Mouse (Mus musculus) neural tube, embryonic 11.5 days (tissue): ENCODE measurements at regions not wholly inside any gene's neighbourhood (a gene's known extent, or its start where the extent isn't known, plus 50 kb on each side); places are given as distances from the start of the nearest gene placed in this dataset.

Experiments
- ATAC-seq: fragments of 200-750 bp; cut with Nextera tagmentation; 2 replicates; pipeline ENCODE4 v1.8.0; 2017; ENCODE audit warnings: moderate number of reproducible peaks, mild to moderate bottlenecking, moderate TSS enrichment, moderate library complexity; ENCODE audit not compliant: insufficient read depth, low FRiP score, low TSS enrichment
- DNase-seq: peaks from one replicate; pipeline ENCODE4 v3.0.0-alpha.2; 2015; ENCODE audit warnings: low spot score
- H3K27ac ChIP-seq: fragments of 300-500 bp; sonication (generic); 2 replicates; pipeline ENCODE4 v1.5.1; 2014; ENCODE audit warnings: low read depth, mild to moderate bottlenecking, low read length
- H3K27me3 ChIP-seq: fragments of 300-500 bp; sonication (generic); 2 replicates; pipeline ENCODE4 v1.6.1; 2014; ENCODE audit warnings: mild to moderate bottlenecking, low read length, mixed read lengths; ENCODE audit not compliant: control insufficient read depth, insufficient read depth
- H3K36me3 ChIP-seq: fragments of 300-500 bp; sonication (generic); 2 replicates; pipeline ENCODE4 v1.6.1; 2014; ENCODE audit warnings: mild to moderate bottlenecking, low read length, moderate library complexity, mixed read lengths; ENCODE audit not compliant: control insufficient read depth, insufficient read depth
- H3K4me1 ChIP-seq: fragments of 300-500 bp; sonication (generic); 2 replicates; pipeline ENCODE4 v1.6.1; 2014; ENCODE audit warnings: low read length, mixed read lengths; ENCODE audit not compliant: control insufficient read depth, insufficient read depth
- H3K4me2 ChIP-seq: fragments of 300-500 bp; sonication (generic); 2 replicates; pipeline ENCODE4 v1.6.1; 2014; ENCODE audit warnings: low read depth, mild to moderate bottlenecking, moderate library complexity
- H3K4me3 ChIP-seq: fragments of 300-500 bp; sonication (generic); 2 replicates; pipeline ENCODE4 v1.5.1; 2014; ENCODE audit warnings: low read depth, low read length
- H3K9ac ChIP-seq: fragments of 300-500 bp; sonication (generic); 2 replicates; pipeline ENCODE4 v1.6.1; 2014; ENCODE audit warnings: mild to moderate bottlenecking, low read length
- H3K9me3 ChIP-seq: fragments of 300-500 bp; sonication (generic); 2 replicates; pipeline ENCODE4 v1.6.1; 2016; ENCODE audit warnings: low read length; ENCODE audit not compliant: control insufficient read depth
- WGBS: fragments of 180-500 bp; shearing (Covaris S2); extraction: QIAGEN DNeasy Blood & Tissue Kit; methylation state at CpG from one replicate; pipeline ENCODE4 v1.1.7; 2014; 5-methylcytosine and 5-hydroxymethylcytosine counted together

DNA sequence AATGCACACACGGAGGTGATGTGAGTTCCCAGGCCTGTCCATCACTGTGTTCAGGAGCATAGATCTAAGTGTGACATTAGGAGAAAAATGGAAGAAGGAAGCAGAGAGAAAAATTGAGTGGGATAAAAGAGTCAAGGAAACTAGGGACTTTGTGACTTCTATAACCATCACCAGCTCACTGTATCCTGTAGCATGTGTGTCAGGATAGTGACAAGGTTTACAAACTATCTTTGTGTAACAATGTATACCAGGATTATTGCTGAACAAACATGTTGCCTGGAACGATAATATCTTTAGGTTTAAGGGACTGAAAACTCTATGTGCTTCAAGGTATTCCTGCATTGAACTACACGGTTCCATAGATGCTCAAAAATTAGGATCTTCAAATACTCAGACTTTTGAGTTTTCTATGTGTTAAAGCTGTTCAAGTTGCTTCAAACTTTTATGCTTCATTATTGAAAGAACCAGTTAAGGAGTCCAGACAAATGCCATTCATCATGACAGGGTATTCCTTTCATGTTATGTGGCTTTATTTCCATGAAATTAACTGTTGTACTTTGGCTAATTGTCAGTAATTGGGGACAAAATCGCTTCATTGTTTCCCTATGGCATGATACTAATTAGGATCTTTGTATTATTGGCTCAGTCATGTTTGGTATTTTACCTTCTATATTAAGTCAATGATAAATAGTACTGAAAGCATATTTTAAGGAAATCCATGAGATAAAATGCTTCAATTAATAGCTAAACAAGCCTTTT is 200.5 kb downstream of the Gm11146 start:
- ATAC-seq (no peak), DNase-seq (no peak)
- H3K27me3 ChIP-seq: no peaks in the 10 kb centered on the region
- no peaks in the 10 kb centered on the region for H3K36me3 ChIP-seq
- peak overlapping the region; percentile 67 for H3K9ac ChIP-seq
- H3K4me1 ChIP-seq: peaks cover 51% of the 10 kb centered on the region
- WGBS: 40% methylated on average over 4 of the region's 4 CpGs
- H3K9me3 ChIP-seq: no peaks in the 10 kb centered on the region
- H3K4me3 ChIP-seq: no peak overlapping the region
- H3K4me2 ChIP-seq: peak overlapping the region; percentile 60
- peak overlapping the region; percentile 98 for H3K27ac ChIP-seq

DNA sequence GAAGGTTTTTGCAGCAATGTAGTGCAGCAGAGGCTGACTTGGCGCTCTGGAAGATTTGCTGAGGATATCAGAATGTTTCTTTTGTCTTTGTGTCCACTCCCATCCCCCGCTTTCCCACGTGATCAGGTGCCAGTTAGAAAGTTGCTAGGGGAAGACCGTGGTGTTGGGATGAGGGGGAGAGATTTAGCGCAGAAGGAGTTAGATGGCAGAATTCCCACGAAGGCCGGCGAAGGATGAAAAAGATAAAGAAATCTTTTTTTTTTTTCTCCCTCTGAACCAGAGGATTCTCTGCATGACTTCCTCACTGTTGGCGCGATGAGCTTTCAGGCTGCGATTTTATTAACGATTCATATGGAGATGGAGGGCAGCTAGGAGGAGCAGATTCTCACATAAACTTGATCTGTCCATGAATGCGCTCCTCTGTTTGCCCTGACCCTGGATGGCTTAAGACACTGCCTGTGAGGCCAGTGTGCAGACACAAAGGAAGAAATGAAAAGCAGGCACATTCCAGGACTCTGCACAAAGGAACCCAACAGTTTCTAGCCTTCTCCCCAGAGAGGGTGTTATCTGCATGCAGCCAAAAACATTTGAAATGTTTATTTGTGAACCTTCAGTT is 201.5 kb downstream of the Gm11146 start:
- Histone ChIP-seq H3K4me3 (peak overlapping the region; percentile 29), H3K9ac (peak overlapping the region; percentile 67), H3K27ac (peak overlapping the region; percentile 98), H3K27me3 (no peaks in the 10 kb centered on the region), H3K36me3 (no peaks in the 10 kb centered on the region), H3K4me2 (peak overlapping the region; percentile 60), H3K9me3 (no peaks in the 10 kb centered on the region), H3K4me1 (peaks cover 49% of the 10 kb centered on the region)
- under 1% methylated on average over 13 of the region's 13 CpGs for whole genome bisulfite sequencing
- DNase-seq: peak; percentile 88
- peak; percentile 91 for ATAC-seq

DNA sequence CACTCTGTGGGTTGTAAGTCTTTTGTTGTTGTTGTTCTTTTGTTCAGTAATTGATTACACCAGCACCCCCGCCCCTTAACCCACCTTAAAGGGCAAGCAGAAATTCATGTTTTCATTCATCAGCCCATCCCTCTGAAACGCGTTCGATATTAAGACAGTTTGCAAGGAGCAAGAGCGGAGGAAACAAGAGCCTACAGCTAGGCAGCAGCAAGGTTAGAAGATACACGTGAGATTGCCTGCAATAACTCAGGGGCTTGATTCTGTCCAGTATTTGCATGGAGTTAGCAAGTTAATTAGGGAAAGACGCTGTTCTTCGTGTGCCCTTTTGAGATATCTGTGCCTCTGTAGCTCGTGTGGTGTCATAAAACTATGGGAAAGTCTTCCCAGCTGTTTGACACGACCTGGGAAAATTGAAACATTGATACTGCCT is 202.0 kb downstream of the Gm11146 start:
- WGBS: 5% methylated on average over 10 of the region's 10 CpGs
- Histone ChIP-seq H3K27ac (peak overlapping the region; percentile 98), H3K9ac (peak overlapping the region; percentile 67), H3K4me3 (peak overlapping the region; percentile 29), H3K36me3 (no peaks in the 10 kb centered on the region), H3K4me2 (peak overlapping the region; percentile 60), H3K4me1 (peaks cover 46% of the 10 kb centered on the region), H3K27me3 (no peaks in the 10 kb centered on the region), H3K9me3 (no peaks in the 10 kb centered on the region)
- DNase-seq (no peak), ATAC-seq (peak; percentile 43)

DNA sequence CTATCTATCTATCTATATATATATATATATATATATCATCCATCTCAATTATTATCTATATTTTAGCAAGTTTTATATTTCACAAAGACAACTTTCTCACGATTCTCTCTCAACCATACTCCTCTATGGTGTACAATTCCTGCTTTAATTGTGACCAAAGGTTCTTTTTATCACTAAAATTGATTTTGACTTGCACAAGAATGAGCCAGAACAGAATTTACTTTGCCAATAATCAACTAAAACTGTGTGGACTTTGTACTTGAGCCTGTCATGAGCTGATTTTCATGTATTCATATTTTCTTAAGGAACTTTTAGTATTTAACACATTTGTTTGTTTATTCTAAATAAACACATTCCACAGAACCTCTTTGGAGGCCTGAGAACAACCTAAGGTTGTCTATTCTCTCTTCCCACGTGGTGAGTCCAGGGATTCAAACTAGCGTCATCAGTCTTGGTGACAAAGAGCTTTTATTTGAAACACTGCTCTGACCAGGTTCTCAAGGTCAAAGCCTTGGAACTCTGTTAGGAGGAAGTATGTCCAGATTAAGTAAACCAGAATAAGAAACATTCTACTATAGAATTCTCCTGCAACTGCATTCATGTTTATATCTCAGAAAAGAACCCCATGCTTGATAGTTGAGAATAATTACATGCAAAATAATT is 207.7 kb downstream of the Gm11146 start:
- H3K9ac ChIP-seq: no peak overlapping the region
- H3K4me2 ChIP-seq: no peak overlapping the region
- H3K27me3 ChIP-seq: no peaks in the 10 kb centered on the region
- H3K36me3 ChIP-seq: no peaks in the 10 kb centered on the region
- H3K27ac ChIP-seq: no peak overlapping the region
- WGBS: 45% methylated on average over 3 of the region's 3 CpGs
- H3K4me1 ChIP-seq: peaks cover 8% of the 10 kb centered on the region; the same call in 1 of the 2 replicates
- DNase-seq: no peak
- no peak overlapping the region for H3K4me3 ChIP-seq
- no peak for ATAC-seq
- no peaks in the 10 kb centered on the region for H3K9me3 ChIP-seq

DNA sequence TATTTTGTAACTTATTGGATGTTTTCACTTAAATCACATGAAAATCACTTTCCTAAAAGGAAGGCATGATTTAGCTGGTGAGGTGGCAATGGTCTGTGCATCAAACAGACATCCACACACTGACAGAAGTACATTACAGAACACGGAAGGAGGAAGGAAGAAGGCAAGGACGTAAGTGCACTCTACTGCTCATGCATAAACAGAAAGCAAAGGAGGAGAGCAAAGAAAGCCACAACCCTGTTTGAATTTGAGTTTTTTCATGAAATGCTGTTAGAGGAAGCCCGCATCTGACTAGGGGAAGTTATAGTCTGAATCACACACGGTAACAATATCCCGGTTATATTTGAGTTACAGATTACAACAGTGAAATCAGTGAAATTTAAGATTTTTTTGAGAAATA is 208.4 kb downstream of the Gm11146 start:
- DNase-seq (no peak), ATAC-seq (no peak)
- H3K27me3 ChIP-seq: no peaks in the 10 kb centered on the region
- WGBS: 86% methylated on average over 5 of the region's 5 CpGs
- no peak overlapping the region for H3K4me3 ChIP-seq
- H3K9ac ChIP-seq: no peak overlapping the region
- H3K4me1 ChIP-seq: peaks cover 7% of the 10 kb centered on the region; the same call in 1 of the 2 replicates
- no peak overlapping the region for H3K27ac ChIP-seq
- no peaks in the 10 kb centered on the region for H3K9me3 ChIP-seq
- H3K36me3 ChIP-seq: no peaks in the 10 kb centered on the region
- H3K4me2 ChIP-seq: no peak overlapping the region

DNA sequence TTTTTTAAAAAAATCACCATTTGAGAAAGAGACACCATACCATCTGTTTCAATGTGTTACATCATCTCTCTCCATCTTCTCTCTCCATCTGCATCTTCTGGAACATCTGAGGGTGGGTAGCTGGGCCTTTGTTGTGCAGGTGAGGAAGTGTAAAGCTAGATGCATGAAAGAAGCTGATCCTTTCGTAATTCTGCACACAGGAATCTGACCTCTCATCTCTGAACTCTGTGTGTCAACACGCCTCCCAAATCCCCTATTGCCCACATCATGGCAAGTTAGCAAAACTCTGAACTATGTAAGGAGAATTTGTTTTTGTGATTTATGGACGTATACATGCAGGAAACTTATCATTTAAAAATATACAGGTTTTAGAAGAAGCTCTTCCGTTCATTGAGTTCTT is 209.7 kb downstream of the Gm11146 start:
- Histone ChIP-seq H3K4me1 (0 out of 2 replicates have a peak, but pooled peaks cover 6% of the 10 kb centered on the region), H3K27me3 (no peaks in the 10 kb centered on the region), H3K9ac (no peak overlapping the region), H3K36me3 (no peaks in the 10 kb centered on the region), H3K4me3 (no peak overlapping the region), H3K9me3 (no peaks in the 10 kb centered on the region), H3K4me2 (no peak overlapping the region), H3K27ac (no peak overlapping the region)
- DNase-seq (no peak), ATAC-seq (no peak)
- WGBS: 81% methylated on average over 4 of the region's 4 CpGs

DNA sequence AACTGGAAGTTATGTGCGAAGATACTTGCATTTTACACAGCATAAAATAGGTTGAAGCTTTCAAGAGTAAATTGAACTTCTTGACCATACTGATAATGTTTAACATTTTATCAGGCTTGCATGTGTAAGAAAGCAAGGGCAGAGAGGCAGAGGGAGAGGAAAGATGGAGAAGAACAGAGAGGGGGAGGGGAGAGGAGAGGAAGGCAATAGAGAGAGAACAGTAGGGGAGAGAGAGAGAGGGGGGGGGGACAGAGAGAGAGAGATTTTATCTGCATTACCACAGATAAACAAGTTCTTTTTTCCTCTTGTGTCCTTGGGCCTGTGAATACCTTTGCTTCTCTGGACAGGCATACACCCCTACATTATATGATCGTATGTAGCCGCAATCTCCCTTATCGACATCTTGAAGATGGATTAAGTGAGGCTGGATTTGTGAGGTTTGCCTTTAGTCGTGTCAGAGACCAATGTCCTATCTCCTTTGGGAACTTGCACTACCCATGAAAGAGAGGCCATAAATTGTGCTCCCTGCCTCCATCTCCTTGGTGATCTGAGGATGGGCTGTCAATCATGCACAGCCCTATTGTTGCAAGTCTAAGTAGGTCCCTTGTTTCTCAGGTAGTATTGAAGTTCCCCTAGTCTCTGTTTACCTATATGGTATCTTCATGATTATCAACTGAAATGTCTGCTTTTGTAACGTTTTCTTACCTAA is 217.7 kb downstream of the Gm11146 start:
- no peaks in the 10 kb centered on the region for H3K36me3 ChIP-seq
- DNase-seq: no peak
- H3K27ac ChIP-seq: peak overlapping the region; percentile 39; the same call in 1 of the 2 replicates
- no peaks in the 10 kb centered on the region for H3K9me3 ChIP-seq
- 56% methylated on average over 6 of the region's 6 CpGs for WGBS
- H3K27me3 ChIP-seq: no peaks in the 10 kb centered on the region
- ATAC-seq: peak; percentile 77
- H3K9ac ChIP-seq: no peak overlapping the region
- H3K4me1 ChIP-seq: peaks cover 17% of the 10 kb centered on the region
- no peak overlapping the region for H3K4me3 ChIP-seq
- no peak overlapping the region for H3K4me2 ChIP-seq

DNA sequence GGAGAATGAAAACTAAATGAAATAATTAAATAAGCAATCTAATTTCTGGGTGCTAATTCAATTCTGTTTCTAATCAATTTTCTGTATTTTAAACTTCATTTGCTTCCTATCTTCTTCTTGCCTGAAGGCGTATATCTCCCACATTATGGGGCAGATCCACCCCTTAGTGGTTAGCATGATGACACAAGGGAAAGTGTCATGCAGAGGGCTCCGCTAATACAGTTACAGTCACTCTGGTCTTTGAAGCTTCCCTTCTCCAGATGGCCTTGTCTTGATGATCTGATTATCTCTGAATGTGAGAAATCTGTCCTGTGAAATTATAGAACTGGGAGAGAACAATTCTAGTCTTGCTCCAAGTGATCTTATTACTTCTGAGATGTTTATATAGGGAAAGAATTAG is 219.1 kb downstream of the Gm11146 start:
- ATAC-seq (no peak), DNase-seq (no peak)
- Histone ChIP-seq H3K27me3 (no peaks in the 10 kb centered on the region), H3K27ac (no peak overlapping the region), H3K9ac (no peak overlapping the region), H3K4me3 (no peak overlapping the region), H3K9me3 (no peaks in the 10 kb centered on the region), H3K4me2 (no peak overlapping the region), H3K36me3 (no peaks in the 10 kb centered on the region), H3K4me1 (peaks cover 13% of the 10 kb centered on the region)
- WGBS: 86% methylated on average over 2 of the region's 2 CpGs
